Mouse (Mus musculus) CD4-positive, CD25-positive, alpha-beta regulatory T cell, adult 4 months (primary cell): ENCODE data around the gene Myo10. TPM values are rescaled to one million over a fixed set of nuclear protein-coding genes. Genes with fewer than 3 reads are reported as not detected.

Experiments used
- ATAC-seq: one replicate; pipeline ENCODE4 v1.8.0; 2017
- polyA plus RNA-seq, 2 experiments: library from polyadenylated mRNA; unstranded; fragments of 100-300 nt; shearing (Covaris generic); gene quantifications; one replicate each; pipeline ENCODE4 v1.2.1; 2017

Gene Myo10
- polyA plus RNA-seq, 2 experiments from 2014 or later: 0.30 to 0.75 TPM

DNA sequence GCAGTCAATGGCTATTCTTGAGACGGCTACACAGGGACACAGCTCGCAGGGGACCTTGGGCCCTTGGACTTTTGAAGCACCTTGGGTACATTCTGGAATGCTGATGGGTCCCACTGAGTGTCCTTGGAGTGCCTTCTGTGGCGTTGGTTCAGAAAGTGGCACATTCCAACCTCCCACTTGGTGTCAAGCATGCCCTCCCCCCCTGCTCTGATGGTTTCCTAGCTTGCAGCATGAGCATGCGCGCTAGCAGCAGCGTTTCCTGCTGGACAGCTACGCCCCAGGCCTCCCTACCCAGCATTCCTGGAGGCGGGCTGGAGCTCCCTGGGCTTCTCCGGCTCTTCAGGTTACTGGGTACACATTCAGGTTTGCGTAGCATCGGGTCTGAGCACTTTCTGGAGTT, 228.2 kb downstream of the Myo10 start:
- ATAC-seq: no peak

DNA sequence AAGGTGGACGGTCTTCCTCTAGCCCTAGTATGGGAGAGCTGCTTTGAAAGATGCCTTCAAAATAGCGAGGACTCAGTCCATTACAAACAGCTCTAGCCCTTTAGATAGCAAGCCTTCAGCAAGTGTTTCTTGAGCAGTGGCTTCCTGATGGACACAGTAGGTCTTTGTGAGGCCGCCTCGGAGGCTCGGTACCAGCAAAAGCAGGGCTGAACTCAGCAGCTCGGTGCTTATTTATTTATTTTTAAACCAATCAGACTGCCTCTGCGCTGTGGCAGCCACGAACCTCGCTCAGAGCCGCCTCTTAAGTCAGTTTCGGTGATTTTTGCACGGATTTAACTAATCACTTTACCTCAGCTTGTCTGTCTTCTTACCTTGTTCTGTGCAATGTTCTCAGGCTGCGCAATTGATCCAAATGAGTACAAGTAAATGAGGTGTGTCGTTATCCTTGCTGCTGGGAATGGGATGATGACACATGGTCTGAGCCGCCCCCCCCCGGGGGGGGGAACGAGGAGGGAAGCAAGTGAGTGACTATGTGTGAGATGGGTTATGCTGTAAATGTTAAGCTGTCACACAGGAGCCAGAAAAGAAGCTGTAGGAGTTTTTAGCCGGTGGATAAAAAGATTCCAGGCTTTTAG, 232.1 kb downstream of the Myo10 start:
- ATAC-seq: no peak

DNA sequence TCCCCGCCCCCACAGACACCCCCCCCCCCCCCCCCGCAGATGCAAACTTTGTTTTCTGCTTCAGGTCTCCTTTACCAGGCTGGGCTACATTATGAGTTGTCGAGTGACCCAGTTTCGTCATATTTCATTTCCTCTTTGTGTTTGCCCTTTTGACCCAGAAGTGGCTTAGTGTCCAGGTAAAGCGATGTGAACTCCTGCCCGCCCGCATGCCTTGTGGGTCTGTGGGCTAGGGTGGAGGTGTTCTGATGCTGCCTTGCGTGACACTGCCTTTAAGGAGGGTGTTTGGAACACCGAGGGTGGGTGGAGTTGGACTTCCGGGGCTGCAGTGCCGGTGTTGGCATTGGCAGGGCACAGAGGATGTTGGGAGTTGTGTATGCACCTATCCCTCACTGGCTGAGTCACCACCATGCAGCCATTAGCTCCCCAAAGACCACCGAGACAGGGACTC, 236.3 kb downstream of the Myo10 start:
- ATAC-seq: peak; percentile 71

- ATAC-seq: no peak
Measured at GRCm38 (mm10) chr15:25859469-25859868, 237.1 kb downstream of the Myo10 start.

GRCm38 (mm10) chr15:25861900-25862299, 239.6 kb downstream of the Myo10 start:
- ATAC-seq: no peak

Other genes with a start within 250 kb of the Myo10 start
- under 1 TPM; 0.33 to 0.50 TPM for gene Basp1, start 208.8 kb upstream of the Myo10 start, polyA plus RNA-seq
- 10 to 100 TPM; 63.1 to 79.2 TPM for gene Retreg1, start 220.7 kb downstream of the Myo10 start, polyA plus RNA-seq